Mouse (Mus musculus): Measurements from ENCODE around the gene Akap2. TPM values are rescaled to one million over a fixed set of nuclear protein-coding genes. Genes with fewer than 3 reads are reported as not detected.

Gene Akap2
- polyA plus RNA-seq, 1 experiment = 19.3 TPM

GRCm38 (mm10) chr4:57722296-57722695 lies 4.8 kb downstream of the Akap2 start:
- no peak for TF ChIP-seq MYOD1 (IDR thresholded peaks at IDR 0.05; ENCODE audit: control insufficient read depth in 1 of 3, insufficient read length in 2 of 3, low read depth in 2 of 3)
- no peak for TF ChIP-seq CEBPB (IDR thresholded peaks at IDR 0.05; ENCODE audit: insufficient read depth, poor library complexity, severe bottlenecking)
- no peak for TF ChIP-seq USF1 (IDR thresholded peaks at IDR 0.05; ENCODE audit: low read depth)
- TF ChIP-seq TCF12 (IDR thresholded peaks at IDR 0.05; ENCODE audit: insufficient read depth, poor library complexity, severe bottlenecking) = no peak
- no peak for TF ChIP-seq MYOG (IDR thresholded peaks at IDR 0.05; ENCODE audit: control insufficient read depth in 1 of 3, insufficient read depth in 1 of 3, insufficient read length in 2 of 3, low read depth in 2 of 3)
- no peak for TF ChIP-seq REST (IDR thresholded peaks at IDR 0.05; ENCODE audit: insufficient read depth, insufficient read length)
- no peak for TF ChIP-seq SRF (IDR thresholded peaks at IDR 0.05; ENCODE audit: control insufficient read depth, insufficient read length, low read depth)
- TF ChIP-seq E2F4 (IDR thresholded peaks at IDR 0.05; ENCODE audit: insufficient read depth) = no peak
- no peak for TF ChIP-seq POLR2A (IDR thresholded peaks at IDR 0.05; ENCODE audit: insufficient read length, low read depth)
- TF ChIP-seq TCF3 (IDR thresholded peaks at IDR 0.05; ENCODE audit: insufficient read length, low read depth) = no peak
- no peak for TF ChIP-seq POLR2AphosphoS2 (IDR thresholded peaks at IDR 0.05; ENCODE audit: insufficient read length, low read depth)
- TF ChIP-seq MAX (IDR thresholded peaks at IDR 0.05; ENCODE audit: low read depth) = no peak
- no peak overlapping the region for H3ac ChIP-seq (ENCODE audit: control insufficient read depth, insufficient read length)
- H3K79me2 ChIP-seq (ENCODE audit: control insufficient read depth, insufficient read depth) = peaks cover 5% of the 10 kb centered on the region
- no peaks in the 10 kb centered on the region for H3K27me3 ChIP-seq (ENCODE audit: control insufficient read depth, insufficient read depth, insufficient read length)
- H3K4me3 ChIP-seq = no peak overlapping the region
- H3K4me2 ChIP-seq (ENCODE audit: low read depth) = no peak overlapping the region
- peaks cover 8% of the 10 kb centered on the region for H3K36me3 ChIP-seq (ENCODE audit: control insufficient read depth, insufficient read depth)

GRCm38 (mm10) chr4:57723659-57724058 lies 6.2 kb downstream of the Akap2 start:
- Histone ChIP-seq H3K79me2 (ENCODE audit: control insufficient read depth, insufficient read depth) (no peaks in the 10 kb centered on the region), H3ac (ENCODE audit: control insufficient read depth, insufficient read length) (no peak overlapping the region), H3K4me3 (no peak overlapping the region), H3K27me3 (ENCODE audit: control insufficient read depth, insufficient read depth, insufficient read length) (no peaks in the 10 kb centered on the region), H3K36me3 (ENCODE audit: control insufficient read depth, insufficient read depth) (no peaks in the 10 kb centered on the region), H3K4me2 (ENCODE audit: low read depth) (no peak overlapping the region)
- no peak for TF ChIP-seq POLR2AphosphoS2 (IDR thresholded peaks at IDR 0.05; ENCODE audit: insufficient read length, low read depth)

- H3K4me2 ChIP-seq (ENCODE audit: low read depth) = no peak overlapping the region
- no peak overlapping the region for H3ac ChIP-seq (ENCODE audit: control insufficient read depth, insufficient read length)
- no peaks in the 10 kb centered on the region for H3K27me3 ChIP-seq (ENCODE audit: control insufficient read depth, insufficient read depth, insufficient read length)
- H3K79me2 ChIP-seq (ENCODE audit: control insufficient read depth, insufficient read depth) = no peaks in the 10 kb centered on the region
- H3K4me3 ChIP-seq = no peak overlapping the region
- no peaks in the 10 kb centered on the region for H3K36me3 ChIP-seq (ENCODE audit: control insufficient read depth, insufficient read depth)
- no peak for TF ChIP-seq TCF12 (IDR thresholded peaks at IDR 0.05; ENCODE audit: insufficient read depth, poor library complexity, severe bottlenecking)
- no peak for TF ChIP-seq SRF (IDR thresholded peaks at IDR 0.05; ENCODE audit: control insufficient read depth, insufficient read length, low read depth)
- TF ChIP-seq MAX (IDR thresholded peaks at IDR 0.05; ENCODE audit: low read depth) = no peak
- no peak for TF ChIP-seq TCF3 (IDR thresholded peaks at IDR 0.05; ENCODE audit: insufficient read length, low read depth)
- no peak for TF ChIP-seq USF1 (IDR thresholded peaks at IDR 0.05; ENCODE audit: low read depth)
- no peak for TF ChIP-seq MYOG (IDR thresholded peaks at IDR 0.05; ENCODE audit: control insufficient read depth in 1 of 3, insufficient read depth in 1 of 3, insufficient read length in 2 of 3, low read depth in 2 of 3)
- TF ChIP-seq E2F4 (IDR thresholded peaks at IDR 0.05; ENCODE audit: insufficient read depth) = no peak
- no peak for TF ChIP-seq POLR2A (IDR thresholded peaks at IDR 0.05; ENCODE audit: insufficient read length, low read depth)
- no peak for TF ChIP-seq MYOD1 (IDR thresholded peaks at IDR 0.05; ENCODE audit: control insufficient read depth in 1 of 3, insufficient read length in 2 of 3, low read depth in 2 of 3)
- no peak for TF ChIP-seq REST (IDR thresholded peaks at IDR 0.05; ENCODE audit: insufficient read depth, insufficient read length)
- no peak for TF ChIP-seq POLR2AphosphoS2 (IDR thresholded peaks at IDR 0.05; ENCODE audit: insufficient read length, low read depth)
- no peak for TF ChIP-seq CEBPB (IDR thresholded peaks at IDR 0.05; ENCODE audit: insufficient read depth, poor library complexity, severe bottlenecking)
Measured at GRCm38 (mm10) chr4:57725569-57725968, 8.1 kb downstream of the Akap2 start.

GRCm38 (mm10) chr4:57728611-57729183 lies 11.2 kb downstream of the Akap2 start:
- TF ChIP-seq POLR2A (IDR thresholded peaks at IDR 0.05; ENCODE audit: insufficient read length, low read depth) = no peak
- Histone ChIP-seq H3K4me3 (no peak overlapping the region), H3K27me3 (ENCODE audit: control insufficient read depth, insufficient read depth, insufficient read length) (no peaks in the 10 kb centered on the region), H3K4me2 (ENCODE audit: low read depth) (no peak overlapping the region), H3ac (ENCODE audit: control insufficient read depth, insufficient read length) (no peak overlapping the region), H3K79me2 (ENCODE audit: control insufficient read depth, insufficient read depth) (no peaks in the 10 kb centered on the region), H3K36me3 (ENCODE audit: control insufficient read depth, insufficient read depth) (no peaks in the 10 kb centered on the region)

- no peaks in the 10 kb centered on the region for H3K36me3 ChIP-seq (ENCODE audit: control insufficient read depth, insufficient read depth)
- no peak overlapping the region for H3K4me3 ChIP-seq
- no peaks in the 10 kb centered on the region for H3K79me2 ChIP-seq (ENCODE audit: control insufficient read depth, insufficient read depth)
- TF ChIP-seq POLR2A (IDR thresholded peaks at IDR 0.05; ENCODE audit: insufficient read length, low read depth) (no peak), MYOG (IDR thresholded peaks at IDR 0.05; ENCODE audit: control insufficient read depth in 1 of 3, insufficient read depth in 1 of 3, insufficient read length in 2 of 3, low read depth in 2 of 3) (peak in 1 of 3 experiments; percentile 72), MYOD1 (IDR thresholded peaks at IDR 0.05; ENCODE audit: control insufficient read depth in 1 of 3, insufficient read length in 2 of 3, low read depth in 2 of 3) (peak in 2 of 3 experiments; percentile 48 to 75), USF1 (IDR thresholded peaks at IDR 0.05; ENCODE audit: low read depth) (no peak), CEBPB (IDR thresholded peaks at IDR 0.05; ENCODE audit: insufficient read depth, poor library complexity, severe bottlenecking) (no peak), TCF3 (IDR thresholded peaks at IDR 0.05; ENCODE audit: insufficient read length, low read depth) (peak; percentile 4)
- H3K4me2 ChIP-seq (ENCODE audit: low read depth) = peak overlapping the region; percentile 50
- no peak overlapping the region for H3ac ChIP-seq (ENCODE audit: control insufficient read depth, insufficient read length)
- no peaks in the 10 kb centered on the region for H3K27me3 ChIP-seq (ENCODE audit: control insufficient read depth, insufficient read depth, insufficient read length)
Measured at GRCm38 (mm10) chr4:57730047-57730446, 12.6 kb downstream of the Akap2 start.
